Mouse (Mus musculus) embryonic facial prominence, embryonic 11.5 days (tissue): ENCODE data around the gene Atg16l2. TPM values are rescaled to one million over a fixed set of nuclear protein-coding genes. Genes with fewer than 3 reads are reported as not detected.

Source experiments
- ATAC-seq: fragments of 200-750 bp; cut with Nextera tagmentation; replicated peaks from 2 replicates; pipeline ENCODE4 v1.8.0; 2017; ENCODE audit warnings: low read depth; ENCODE audit not compliant: insufficient number of reproducible peaks, low FRiP score, low TSS enrichment
- DNase-seq: peaks from one replicate; pipeline ENCODE4 v3.0.0-alpha.2; 2015; ENCODE audit warnings: low spot score
- H3K27ac ChIP-seq: fragments of 300-500 bp; sonication (generic); replicated peaks from 2 replicates; pipeline ENCODE4 v1.5.1; 2014; ENCODE audit warnings: mild to moderate bottlenecking, low read depth, low read length, control low read depth
- H3K27me3 ChIP-seq: fragments of 300-500 bp; sonication (generic); 2 replicates; pipeline ENCODE4 v1.6.1; 2014; ENCODE audit warnings: mild to moderate bottlenecking, low read length, moderate library complexity, mixed read lengths; ENCODE audit not compliant: control insufficient read depth, insufficient read depth
- H3K36me3 ChIP-seq: fragments of 300-500 bp; sonication (generic); replicated peaks from 2 replicates; pipeline ENCODE4 v1.6.1; 2014; ENCODE audit warnings: low read depth, mild to moderate bottlenecking, low read length, moderate library complexity, mixed read lengths; ENCODE audit not compliant: control insufficient read depth, insufficient read depth
- H3K4me1 ChIP-seq: fragments of 300-500 bp; sonication (generic); 2 replicates; pipeline ENCODE4 v1.6.1; 2014; ENCODE audit warnings: low read length, mixed read lengths; ENCODE audit not compliant: control insufficient read depth, insufficient read depth
- H3K4me2 ChIP-seq: fragments of 300-500 bp; sonication (generic); 2 replicates; pipeline ENCODE4 v1.6.1; 2014; ENCODE audit warnings: low read depth, mild to moderate bottlenecking, control low read depth, low read length, moderate library complexity
- H3K4me3 ChIP-seq: fragments of 300-500 bp; sonication (generic); 2 replicates; pipeline ENCODE4 v1.5.1; 2014; ENCODE audit warnings: low read depth, low read length, control low read depth
- H3K9ac ChIP-seq: fragments of 300-500 bp; sonication (generic); replicated peaks from 2 replicates; pipeline ENCODE4 v1.6.1; 2014; ENCODE audit warnings: mild to moderate bottlenecking, control low read depth, low read length
- H3K9me3 ChIP-seq: fragments of 300-500 bp; sonication (generic); replicated peaks from 2 replicates; pipeline ENCODE4 v1.6.1; 2016; ENCODE audit warnings: mild to moderate bottlenecking, low read length, inconsistent platforms, mixed read lengths; ENCODE audit not compliant: control insufficient read depth
- WGBS: fragments of 180-500 bp; shearing (Covaris S2); extraction: QIAGEN DNeasy Blood & Tissue Kit; methylation state at CpG from one replicate; pipeline ENCODE4 v1.1.7; 2014; 5-methylcytosine and 5-hydroxymethylcytosine counted together
- polyA plus RNA-seq: library from polyadenylated mRNA; unstranded; fragments of >200 nt; fragmentation: Nextera tagmentation; extraction: Ambion mirVana; gene quantifications from 2 replicates; pipeline ENCODE4 v1.2.1, GENCODE M21; 2014

Atg16l2 gene
- 7.2 and 7.3 TPM in 2 replicates for polyA plus RNA-seq

- H3K36me3 ChIP-seq, result no peaks in the 10 kb centered on the region
- H3K4me1 ChIP-seq, result no peaks in the 10 kb centered on the region; the same call in 1 of the 2 replicates
- WGBS, result under 1% methylated on average over 36 of the region's 39 CpGs
- peak within 1 kb of the TSS; percentile 66 for H3K4me3 ChIP-seq
- ATAC-seq, result peak; percentile 96
- H3K4me2 ChIP-seq, result peak within 1 kb of the TSS; percentile 84
- H3K27me3 ChIP-seq, result peaks cover 8% of the 10 kb centered on the region; the same call in 1 of the 2 replicates
- DNase-seq, result peak; percentile 93
- no peak within 1 kb of the TSS; the same call in 1 of the 2 replicates for H3K27ac ChIP-seq
- peak within 1 kb of the TSS; percentile 58 for H3K9ac ChIP-seq
- no peaks in the 10 kb centered on the region for H3K9me3 ChIP-seq
Measured at GRCm38 (mm10) chr7:101301881-101302456, at the start of gene Atg16l2. Atg16l2 (minus strand) TSS chr7:101302251.

- Histone ChIP-seq H3K9ac (no peak overlapping the region), H3K9me3 (no peaks in the 10 kb centered on the region), H3K4me3 (no peak overlapping the region), H3K4me2 (no peak overlapping the region), H3K27ac (no peak overlapping the region), H3K36me3 (no peaks in the 10 kb centered on the region), H3K4me1 (peaks cover 4% of the 10 kb centered on the region; the same call in 1 of the 2 replicates), H3K27me3 (peaks cover 3% of the 10 kb centered on the region; the same call in 1 of the 2 replicates)
- DNase-seq, result no peak
- 18% methylated on average over 2 of the region's 2 CpGs for WGBS
- ATAC-seq, result no peak
Measured at GRCm38 (mm10) chr7:101349861-101350260, 47.8 kb upstream of the Atg16l2 start.

GRCm38 (mm10) chr7:101348312-101348711 is 46.3 kb upstream of the Atg16l2 start:
- ATAC-seq, result no peak

GRCm38 (mm10) chr7:101347767-101348270 is 45.8 kb upstream of the Atg16l2 start, which contains the start of gene Arap1:
Arap1 (plus strand) TSS chr7:101348067.
- peak; percentile 56 for ATAC-seq
- Histone ChIP-seq H3K36me3 (no peaks in the 10 kb centered on the region), H3K4me2 (peak within 1 kb of the TSS; percentile 89), H3K9me3 (no peaks in the 10 kb centered on the region), H3K27ac (no peak within 1 kb of the TSS), H3K4me3 (peak within 1 kb of the TSS; percentile 47), H3K4me1 (peaks cover 4% of the 10 kb centered on the region; the same call in 1 of the 2 replicates), H3K9ac (peak within 1 kb of the TSS; percentile 14), H3K27me3 (peaks cover 3% of the 10 kb centered on the region; the same call in 1 of the 2 replicates)
- peak; percentile 77 for DNase-seq
- WGBS, result under 1% methylated on average over 33 of the region's 35 CpGs

More at GRCm38 (mm10) chr7:101348312-101348711, 46.3 kb upstream of the Atg16l2 start:
- no peaks in the 10 kb centered on the region for H3K36me3 ChIP-seq
- H3K9ac ChIP-seq, result peak overlapping the region; percentile 14
- peaks cover 3% of the 10 kb centered on the region; the same call in 1 of the 2 replicates for H3K27me3 ChIP-seq
- H3K4me1 ChIP-seq, result peaks cover 4% of the 10 kb centered on the region; the same call in 1 of the 2 replicates
- peak overlapping the region; percentile 47 for H3K4me3 ChIP-seq
- peak overlapping the region; percentile 89 for H3K4me2 ChIP-seq
- WGBS, result 2% methylated on average over 13 of the region's 13 CpGs
- no peak overlapping the region for H3K27ac ChIP-seq
- no peaks in the 10 kb centered on the region for H3K9me3 ChIP-seq
- no peak for DNase-seq

- no peak overlapping the region for H3K9ac ChIP-seq
- WGBS, result 68% methylated on average over 2 of the region's 2 CpGs
- H3K4me2 ChIP-seq, result no peak overlapping the region
- H3K27me3 ChIP-seq, result peaks cover 3% of the 10 kb centered on the region; the same call in 1 of the 2 replicates
- no peaks in the 10 kb centered on the region for H3K9me3 ChIP-seq
- H3K4me3 ChIP-seq, result no peak overlapping the region
- H3K27ac ChIP-seq, result no peak overlapping the region
- no peaks in the 10 kb centered on the region for H3K36me3 ChIP-seq
- ATAC-seq (no peak), DNase-seq (no peak)
- H3K4me1 ChIP-seq, result peaks cover 4% of the 10 kb centered on the region; the same call in 1 of the 2 replicates
Measured at GRCm38 (mm10) chr7:101346991-101347390, 44.9 kb upstream of the Atg16l2 start.

GRCm38 (mm10) chr7:101344892-101345291 is 42.8 kb upstream of the Atg16l2 start:
- no peak overlapping the region for H3K9ac ChIP-seq
- H3K4me1 ChIP-seq, result peaks cover 4% of the 10 kb centered on the region; the same call in 1 of the 2 replicates
- 73% methylated on average over 4 of the region's 4 CpGs for WGBS
- ATAC-seq, result no peak
- H3K4me3 ChIP-seq, result no peak overlapping the region
- no peak for DNase-seq
- no peaks in the 10 kb centered on the region for H3K36me3 ChIP-seq
- no peak overlapping the region for H3K4me2 ChIP-seq
- H3K9me3 ChIP-seq, result no peaks in the 10 kb centered on the region
- no peak overlapping the region for H3K27ac ChIP-seq
- peaks cover 3% of the 10 kb centered on the region; the same call in 1 of the 2 replicates for H3K27me3 ChIP-seq

GRCm38 (mm10) chr7:101343135-101343534 is 41.1 kb upstream of the Atg16l2 start:
- Histone ChIP-seq H3K36me3 (no peaks in the 10 kb centered on the region), H3K27me3 (no peaks in the 10 kb centered on the region), H3K9me3 (no peaks in the 10 kb centered on the region), H3K27ac (no peak overlapping the region), H3K9ac (no peak overlapping the region), H3K4me1 (peaks cover under 1% of the 10 kb centered on the region; the same call in 1 of the 2 replicates), H3K4me2 (no peak overlapping the region), H3K4me3 (no peak overlapping the region)
- 68% methylated on average over 7 of the region's 7 CpGs for WGBS
- ATAC-seq (no peak), DNase-seq (no peak)

- WGBS, result 54% methylated on average over 6 of the region's 6 CpGs
- H3K27me3 ChIP-seq, result no peaks in the 10 kb centered on the region
Measured at GRCm38 (mm10) chr7:101341405-101341804, 39.4 kb upstream of the Atg16l2 start.

More at GRCm38 (mm10) chr7:101341405-101341804, 39.4 kb upstream of the Atg16l2 start:
- Histone ChIP-seq H3K27ac (no peak overlapping the region), H3K9ac (no peak overlapping the region), H3K4me2 (no peak overlapping the region), H3K4me1 (no peaks in the 10 kb centered on the region), H3K9me3 (no peaks in the 10 kb centered on the region), H3K36me3 (no peaks in the 10 kb centered on the region), H3K4me3 (no peak overlapping the region)
- DNase-seq, result no peak
- no peak for ATAC-seq
